Mouse (Mus musculus) liver, embryonic 15.5 days (tissue): ENCODE data around the gene Rpl37. TPM values are rescaled to one million over a fixed set of nuclear protein-coding genes. Genes with fewer than 3 reads are reported as not detected.

ENCODE experiments used
- ATAC-seq: fragments of 200-750 bp; cut with Nextera tagmentation; 2 replicates; pipeline ENCODE4 v1.8.0; 2017; ENCODE audit warnings: moderate number of reproducible peaks, mild to moderate bottlenecking, moderate library complexity; ENCODE audit not compliant: insufficient read depth
- H3K27ac ChIP-seq: fragments of 300-500 bp; sonication (generic); replicated peaks from 2 replicates; pipeline ENCODE4 v1.5.1; 2015; ENCODE audit warnings: mild to moderate bottlenecking, inconsistent platforms
- H3K27me3 ChIP-seq: fragments of 300-500 bp; sonication (generic); 2 replicates; pipeline ENCODE4 v1.6.1; 2015; ENCODE audit warnings: mild to moderate bottlenecking, inconsistent platforms
- H3K36me3 ChIP-seq: fragments of 300-500 bp; sonication (generic); replicated peaks from 2 replicates; pipeline ENCODE4 v1.6.1; 2015; ENCODE audit warnings: moderate library complexity, mild to moderate bottlenecking, inconsistent platforms
- H3K4me1 ChIP-seq: fragments of 300-500 bp; sonication (generic); replicated peaks from 2 replicates; pipeline ENCODE4 v1.6.1; 2015; ENCODE audit warnings: inconsistent platforms
- H3K4me2 ChIP-seq: fragments of 300-500 bp; sonication (generic); 2 replicates; pipeline ENCODE4 v1.6.1; 2015; ENCODE audit warnings: moderate library complexity, mild to moderate bottlenecking, inconsistent platforms
- H3K4me3 ChIP-seq: fragments of 300-500 bp; sonication (generic); replicated peaks from 2 replicates; pipeline ENCODE4 v1.5.1; 2015; ENCODE audit warnings: mild to moderate bottlenecking, inconsistent platforms
- H3K9ac ChIP-seq: fragments of 300-500 bp; sonication (generic); 2 replicates; pipeline ENCODE4 v1.6.1; 2015; ENCODE audit warnings: moderate library complexity, mild to moderate bottlenecking, inconsistent platforms
- H3K9me3 ChIP-seq: fragments of 300-500 bp; sonication (generic); replicated peaks from 2 replicates; pipeline ENCODE4 v1.6.1; 2016; ENCODE audit warnings: inconsistent platforms
- WGBS: fragments of 180-500 bp; shearing (Covaris S2); methylation state at CpG from one replicate; pipeline ENCODE4 v1.1.7; 2015; ENCODE audit warnings: mixed read lengths; ENCODE audit not compliant: insufficient replicate concordance; 5-methylcytosine and 5-hydroxymethylcytosine counted together
- polyA plus RNA-seq: library from polyadenylated mRNA; unstranded; fragments of >200 nt; fragmentation: Nextera tagmentation; extraction: Ambion mirVana; gene quantifications from 2 replicates; pipeline ENCODE4 v1.2.1, GENCODE M21; 2015

The Rpl37 gene
- polyA plus RNA-seq, 1 experiment from 2014 or later = 292 TPM

GRCm38 (mm10) chr15:5156355-5156754, 39.9 kb downstream of the Rpl37 start:
- Histone ChIP-seq H3K27me3 (no peaks in the 10 kb centered on the region), H3K9me3 (no peaks in the 10 kb centered on the region), H3K4me2 (no peak overlapping the region), H3K36me3 (peaks cover 17% of the 10 kb centered on the region), H3K4me1 (peaks cover 51% of the 10 kb centered on the region), H3K27ac (0 out of 2 replicates have a peak overlapping the region, but pooled peaks have one; percentile 41), H3K9ac (no peak overlapping the region), H3K4me3 (no peak overlapping the region)
- WGBS = 44% methylated on average over 4 of the region's 4 CpGs
- peak; percentile 9; the same call in 1 of the 2 replicates for ATAC-seq

- no peak overlapping the region for H3K4me2 ChIP-seq
- peaks cover 51% of the 10 kb centered on the region for H3K4me1 ChIP-seq
- no peak for ATAC-seq
- H3K36me3 ChIP-seq = peaks cover 23% of the 10 kb centered on the region
- no peak overlapping the region for H3K9ac ChIP-seq
- H3K9me3 ChIP-seq = no peaks in the 10 kb centered on the region
- H3K27me3 ChIP-seq = no peaks in the 10 kb centered on the region
- WGBS = 83% methylated on average over 1 of the region's 1 CpGs
- H3K27ac ChIP-seq = no peak overlapping the region
- no peak overlapping the region for H3K4me3 ChIP-seq
These were observed 40.9 kb downstream of the Rpl37 start for GRCm38 (mm10) chr15:5157386-5157785.

- H3K4me3 ChIP-seq = no peak overlapping the region
- H3K4me2 ChIP-seq = no peak overlapping the region
- H3K4me1 ChIP-seq = peaks cover 50% of the 10 kb centered on the region
- no peaks in the 10 kb centered on the region for H3K27me3 ChIP-seq
- no peak overlapping the region for H3K9ac ChIP-seq
- H3K27ac ChIP-seq = 0 out of 2 replicates have a peak overlapping the region, but pooled peaks have one; percentile 14
- no peak for ATAC-seq
- no peaks in the 10 kb centered on the region for H3K9me3 ChIP-seq
- 73% methylated on average over 6 of the region's 6 CpGs for WGBS
- peaks cover 36% of the 10 kb centered on the region for H3K36me3 ChIP-seq
These were observed 42.4 kb downstream of the Rpl37 start for GRCm38 (mm10) chr15:5158827-5159226.

- H3K9me3 ChIP-seq = no peaks in the 10 kb centered on the region
- no peak overlapping the region for H3K4me3 ChIP-seq
- no peak for ATAC-seq
- H3K9ac ChIP-seq = no peak overlapping the region
- peaks cover 80% of the 10 kb centered on the region for H3K36me3 ChIP-seq
- H3K4me2 ChIP-seq = no peak overlapping the region
- no peak overlapping the region for H3K27ac ChIP-seq
- no peaks in the 10 kb centered on the region for H3K27me3 ChIP-seq
- 71% methylated on average over 12 of the region's 12 CpGs for WGBS
- H3K4me1 ChIP-seq = no peaks in the 10 kb centered on the region; the same call in 1 of the 2 replicates
These were observed 48.8 kb downstream of the Rpl37 start for GRCm38 (mm10) chr15:5165121-5165773.

Other genes starting within 250 kb of the Rpl37 start
- gene Mroh2b, start 217.9 kb upstream of the Rpl37 start, polyA plus RNA-seq = not detected in 2 replicates
- not detected in 2 replicates for gene C7, start 52.9 kb upstream of the Rpl37 start, polyA plus RNA-seq
- gene Card6, start 8.1 kb upstream of the Rpl37 start, polyA plus RNA-seq = 1.2 and 1.6 TPM in 2 replicates
- 11.4 and 12.2 TPM in 2 replicates for gene Prkaa1, start 27.2 kb downstream of the Rpl37 start, polyA plus RNA-seq
- 13.5 and 15.7 TPM in 2 replicates for gene Ttc33, start 68.9 kb downstream of the Rpl37 start, polyA plus RNA-seq
- 1.5 and 1.6 TPM in 2 replicates for gene Ptger4, start 127.5 kb downstream of the Rpl37 start, polyA plus RNA-seq